Mouse (Mus musculus): ENCODE data around the gene Dscam. TPM values are rescaled to one million over a fixed set of nuclear protein-coding genes. Genes with fewer than 3 reads are reported as not detected.

The Dscam gene
- polyA plus RNA-seq, 1 experiment from 2014 or later = 0.03 TPM

GRCm38 (mm10) chr16:97103046-97103445 lies 67.5 kb downstream of the Dscam start:
- ATAC-seq (ENCODE audit: low read depth) (no peak), DNase-seq (no peak)
- WGBS (ENCODE audit: insufficient replicate concordance) = 18% methylated on average over 2 of the region's 2 CpGs
- H3K27ac ChIP-seq = no peak overlapping the region
- H3K4me3 ChIP-seq (replicated peaks) = no peak overlapping the region
- H3K36me3 ChIP-seq = no peaks in the 10 kb centered on the region
- no peak overlapping the region for H3K4me2 ChIP-seq
- no peak overlapping the region for H3K9ac ChIP-seq
- H3K27me3 ChIP-seq = no peaks in the 10 kb centered on the region
- H3K9me3 ChIP-seq (replicated peaks) = no peaks in the 10 kb centered on the region
- H3K4me1 ChIP-seq (replicated peaks) = no peaks in the 10 kb centered on the region

- 62% methylated on average over 2 of the region's 2 CpGs for WGBS (ENCODE audit: insufficient replicate concordance)
- Histone ChIP-seq H3K4me2 (no peak overlapping the region), H3K36me3 (no peaks in the 10 kb centered on the region), H3K9ac (no peak overlapping the region), H3K4me3 (replicated peaks) (no peak overlapping the region), H3K9me3 (replicated peaks) (no peaks in the 10 kb centered on the region), H3K27me3 (no peaks in the 10 kb centered on the region), H3K27ac (no peak overlapping the region), H3K4me1 (replicated peaks) (no peaks in the 10 kb centered on the region)
- ATAC-seq (ENCODE audit: low read depth) (no peak), DNase-seq (no peak)
These were observed 70.5 kb downstream of the Dscam start for GRCm38 (mm10) chr16:97100091-97100490.

- no peaks in the 10 kb centered on the region for H3K9me3 ChIP-seq (replicated peaks)
- H3K4me2 ChIP-seq = no peak overlapping the region
- no peaks in the 10 kb centered on the region for H3K27me3 ChIP-seq
- DNase-seq (no peak), ATAC-seq (ENCODE audit: low read depth) (no peak)
- no peak overlapping the region for H3K4me3 ChIP-seq (replicated peaks)
- no peak overlapping the region for H3K27ac ChIP-seq
- no peaks in the 10 kb centered on the region for H3K36me3 ChIP-seq
- H3K9ac ChIP-seq = no peak overlapping the region
- no peaks in the 10 kb centered on the region for H3K4me1 ChIP-seq (replicated peaks)
- WGBS (ENCODE audit: insufficient replicate concordance) = 59% methylated on average over 5 of the region's 5 CpGs
These were observed 72.0 kb downstream of the Dscam start for GRCm38 (mm10) chr16:97098508-97098907.

- Histone ChIP-seq H3K9ac (no peak overlapping the region), H3K36me3 (no peaks in the 10 kb centered on the region), H3K9me3 (replicated peaks) (no peaks in the 10 kb centered on the region), H3K27ac (no peak overlapping the region), H3K27me3 (no peaks in the 10 kb centered on the region), H3K4me1 (replicated peaks) (no peaks in the 10 kb centered on the region), H3K4me3 (replicated peaks) (no peak overlapping the region), H3K4me2 (no peak overlapping the region)
- 64% methylated on average over 2 of the region's 2 CpGs for WGBS (ENCODE audit: insufficient replicate concordance)
- DNase-seq (no peak), ATAC-seq (ENCODE audit: low read depth) (no peak)
These were observed 73.8 kb downstream of the Dscam start for GRCm38 (mm10) chr16:97096709-97097108.

GRCm38 (mm10) chr16:97095496-97095895 lies 75.1 kb downstream of the Dscam start:
- H3K4me3 ChIP-seq (replicated peaks) = no peak overlapping the region
- ATAC-seq (ENCODE audit: low read depth) = no peak
- H3K4me1 ChIP-seq (replicated peaks) = no peaks in the 10 kb centered on the region
- H3K4me2 ChIP-seq = no peak overlapping the region
- no peaks in the 10 kb centered on the region for H3K27me3 ChIP-seq
- H3K27ac ChIP-seq = no peak overlapping the region
- 66% methylated on average over 1 of the region's 1 CpGs for WGBS (ENCODE audit: insufficient replicate concordance)
- no peak for DNase-seq
- no peaks in the 10 kb centered on the region for H3K36me3 ChIP-seq
- no peak overlapping the region for H3K9ac ChIP-seq
- no peaks in the 10 kb centered on the region for H3K9me3 ChIP-seq (replicated peaks)

- ATAC-seq (ENCODE audit: low read depth) (no peak), DNase-seq (no peak)
- no peaks in the 10 kb centered on the region for H3K4me1 ChIP-seq (replicated peaks)
- H3K4me2 ChIP-seq = no peak overlapping the region
- no peaks in the 10 kb centered on the region for H3K36me3 ChIP-seq
- H3K4me3 ChIP-seq (replicated peaks) = no peak overlapping the region
- no peak overlapping the region for H3K27ac ChIP-seq
- no peak overlapping the region for H3K9ac ChIP-seq
- 47% methylated on average over 3 of the region's 3 CpGs for WGBS (ENCODE audit: insufficient replicate concordance)
- H3K9me3 ChIP-seq (replicated peaks) = no peaks in the 10 kb centered on the region
- H3K27me3 ChIP-seq = no peaks in the 10 kb centered on the region
These were observed 81.2 kb downstream of the Dscam start for GRCm38 (mm10) chr16:97089339-97089738.

GRCm38 (mm10) chr16:97083694-97084093 lies 86.9 kb downstream of the Dscam start:
- Histone ChIP-seq H3K27ac (no peak overlapping the region), H3K27me3 (no peaks in the 10 kb centered on the region), H3K4me1 (replicated peaks) (no peaks in the 10 kb centered on the region), H3K4me2 (no peak overlapping the region), H3K4me3 (replicated peaks) (no peak overlapping the region), H3K9me3 (replicated peaks) (no peaks in the 10 kb centered on the region), H3K36me3 (no peaks in the 10 kb centered on the region), H3K9ac (no peak overlapping the region)
- no peak for DNase-seq
- no peak for ATAC-seq (ENCODE audit: low read depth)
- 59% methylated on average over 2 of the region's 2 CpGs for WGBS (ENCODE audit: insufficient replicate concordance)

- Histone ChIP-seq H3K9me3 (replicated peaks) (no peaks in the 10 kb centered on the region), H3K4me3 (replicated peaks) (no peak overlapping the region), H3K27me3 (no peaks in the 10 kb centered on the region), H3K4me2 (no peak overlapping the region), H3K4me1 (replicated peaks) (no peaks in the 10 kb centered on the region), H3K27ac (no peak overlapping the region), H3K36me3 (no peaks in the 10 kb centered on the region), H3K9ac (no peak overlapping the region)
- WGBS (ENCODE audit: insufficient replicate concordance) = 53% methylated on average over 4 of the region's 4 CpGs
- ATAC-seq (ENCODE audit: low read depth) = no peak
- no peak for DNase-seq
These were observed 94.5 kb downstream of the Dscam start for GRCm38 (mm10) chr16:97075920-97076572.

- WGBS (ENCODE audit: insufficient replicate concordance) = 54% methylated on average over 6 of the region's 6 CpGs
- ATAC-seq (ENCODE audit: low read depth) = no peak
These were observed 95.2 kb downstream of the Dscam start for GRCm38 (mm10) chr16:97075137-97075902.

GRCm38 (mm10) chr16:97073847-97074246 lies 96.7 kb downstream of the Dscam start:
- Histone ChIP-seq H3K9ac (no peak overlapping the region), H3K4me3 (replicated peaks) (no peak overlapping the region), H3K9me3 (replicated peaks) (no peaks in the 10 kb centered on the region), H3K4me2 (no peak overlapping the region), H3K36me3 (no peaks in the 10 kb centered on the region), H3K27ac (no peak overlapping the region), H3K4me1 (replicated peaks) (no peaks in the 10 kb centered on the region), H3K27me3 (no peaks in the 10 kb centered on the region)
- DNase-seq (no peak), ATAC-seq (ENCODE audit: low read depth) (no peak)
- 71% methylated on average over 1 of the region's 1 CpGs for WGBS (ENCODE audit: insufficient replicate concordance)

More at GRCm38 (mm10) chr16:97075137-97075902, 95.2 kb downstream of the Dscam start:
- no peaks in the 10 kb centered on the region for H3K27me3 ChIP-seq
- H3K4me1 ChIP-seq (replicated peaks) = no peaks in the 10 kb centered on the region
- H3K9ac ChIP-seq = no peak overlapping the region
- no peaks in the 10 kb centered on the region for H3K36me3 ChIP-seq
- H3K9me3 ChIP-seq (replicated peaks) = no peaks in the 10 kb centered on the region
- no peak overlapping the region for H3K4me2 ChIP-seq
- no peak overlapping the region for H3K4me3 ChIP-seq (replicated peaks)
- no peak overlapping the region for H3K27ac ChIP-seq
- DNase-seq = no peak

GRCm38 (mm10) chr16:97072624-97073023 lies 97.9 kb downstream of the Dscam start:
- no peaks in the 10 kb centered on the region for H3K9me3 ChIP-seq (replicated peaks)
- H3K4me1 ChIP-seq (replicated peaks) = no peaks in the 10 kb centered on the region
- ATAC-seq (ENCODE audit: low read depth) (no peak), DNase-seq (no peak)
- no peak overlapping the region for H3K4me2 ChIP-seq
- H3K27ac ChIP-seq = no peak overlapping the region
- 67% methylated on average over 2 of the region's 2 CpGs for WGBS (ENCODE audit: insufficient replicate concordance)
- H3K36me3 ChIP-seq = no peaks in the 10 kb centered on the region
- H3K9ac ChIP-seq = no peak overlapping the region
- no peak overlapping the region for H3K4me3 ChIP-seq (replicated peaks)
- no peaks in the 10 kb centered on the region for H3K27me3 ChIP-seq

GRCm38 (mm10) chr16:97066856-97067255 lies 103.7 kb downstream of the Dscam start:
- no peaks in the 10 kb centered on the region for H3K9me3 ChIP-seq (replicated peaks)
- no peak overlapping the region for H3K27ac ChIP-seq
- H3K4me2 ChIP-seq = no peak overlapping the region
- H3K4me3 ChIP-seq (replicated peaks) = no peak overlapping the region
- WGBS (ENCODE audit: insufficient replicate concordance) = 42% methylated on average over 4 of the region's 4 CpGs
- H3K36me3 ChIP-seq = no peaks in the 10 kb centered on the region
- no peaks in the 10 kb centered on the region for H3K4me1 ChIP-seq (replicated peaks)
- no peak overlapping the region for H3K9ac ChIP-seq
- ATAC-seq (ENCODE audit: low read depth) (no peak), DNase-seq (no peak)
- H3K27me3 ChIP-seq = no peaks in the 10 kb centered on the region
